Mouse (Mus musculus) CH12F3 (cell line): Measurements from ENCODE around the gene Lnx2.

ENCODE experiments used
- in situ Hi-C: fragments of 300-500 bp; cut with MboI; formaldehyde crosslinking; loops from 2 replicates; pipeline ENCODE4 v1.14.3; 2020; ENCODE audit warnings: low sequenced_read_pairs

The Lnx2 gene

GRCm38 (mm10) chr5:147053071-147053470 lies 23.3 kb downstream of the Lnx2 start:
- in situ Hi-C loops: no loop called here

- in situ Hi-C loops: no loop called here
These were observed 24.2 kb downstream of the Lnx2 start for GRCm38 (mm10) chr5:147052309-147052558.

GRCm38 (mm10) chr5:147051500-147052308 lies 24.7 kb downstream of the Lnx2 start:
- in situ Hi-C loops: no loop called here

GRCm38 (mm10) chr5:147050816-147051499 lies 25.4 kb downstream of the Lnx2 start:
- in situ Hi-C loops: no loop called here

GRCm38 (mm10) chr5:147049544-147050209 lies 26.7 kb downstream of the Lnx2 start:
- in situ Hi-C loops: no loop called here

GRCm38 (mm10) chr5:147045929-147046328 lies 30.5 kb downstream of the Lnx2 start:
- in situ Hi-C loops: no loop called here

- in situ Hi-C loops: no loop called here
These were observed 31.1 kb downstream of the Lnx2 start for GRCm38 (mm10) chr5:147045311-147045710.

GRCm38 (mm10) chr5:147043240-147043844 lies 33.0 kb downstream of the Lnx2 start:
- in situ Hi-C loops: no loop called here

- in situ Hi-C loops: no loop called here
These were observed 34.1 kb downstream of the Lnx2 start for GRCm38 (mm10) chr5:147041965-147042937.

GRCm38 (mm10) chr5:147039394-147039793 lies 37.0 kb downstream of the Lnx2 start:
- in situ Hi-C loops: no loop called here

- in situ Hi-C loops: no loop called here
These were observed 38.8 kb downstream of the Lnx2 start for GRCm38 (mm10) chr5:147037601-147038000.

GRCm38 (mm10) chr5:147036661-147037060 lies 39.7 kb downstream of the Lnx2 start:
- in situ Hi-C loops: no loop called here

GRCm38 (mm10) chr5:147036028-147036427 lies 40.4 kb downstream of the Lnx2 start:
- in situ Hi-C loops: no loop called here

GRCm38 (mm10) chr5:147035301-147035700 lies 41.1 kb downstream of the Lnx2 start:
- in situ Hi-C loops: no loop called here

GRCm38 (mm10) chr5:147034283-147034682 lies 42.1 kb downstream of the Lnx2 start:
- in situ Hi-C loops: no loop called here

GRCm38 (mm10) chr5:147033155-147033554 lies 43.2 kb downstream of the Lnx2 start:
- in situ Hi-C loops: no loop called here

- in situ Hi-C loops: no loop called here
These were observed 45.1 kb downstream of the Lnx2 start for GRCm38 (mm10) chr5:147031281-147031680.

- in situ Hi-C loops: no loop called here
These were observed 51.9 kb downstream of the Lnx2 start for GRCm38 (mm10) chr5:147024331-147025034.

- in situ Hi-C loops: no loop called here
These were observed 53.0 kb downstream of the Lnx2 start for GRCm38 (mm10) chr5:147023245-147023970.
